Mouse (Mus musculus): Measurements from ENCODE around the gene Hesx1. TPM values are rescaled to one million over a fixed set of nuclear protein-coding genes. Genes with fewer than 3 reads are reported as not detected.

The Hesx1 gene
- polyA plus RNA-seq, 1 experiment from 2014 or later = not detected

GRCm38 (mm10) chr14:26971106-26971789, 23.0 kb upstream of the Hesx1 start, which contains the start of gene Appl1:
Gene Appl1, minus strand, starts transcription at chr14:26971232.
- WGBS = 22% methylated on average over 10 of the region's 10 CpGs
- TF ChIP-seq CTCF (IDR thresholded peaks at IDR 0.05) = no peak
- TF ChIP-seq EP300 (IDR thresholded peaks at IDR 0.05) = no peak
- Histone ChIP-seq H3K9ac (replicated peaks; ENCODE audit: low read depth) (peak within 1 kb of the TSS; percentile 91), H3K9me3 (ENCODE audit: low read length) (no peaks in the 10 kb centered on the region), H3K4me3 (ENCODE audit: low read depth, low read length) (peak within 1 kb of the TSS; percentile 88), H3K27ac (ENCODE audit: low read length) (peak within 1 kb of the TSS; percentile 87), H3K36me3 (ENCODE audit: insufficient read depth, low read length) (no peaks in the 10 kb centered on the region), H3K4me1 (ENCODE audit: insufficient read depth, low read depth, low read length) (no peaks in the 10 kb centered on the region), H3K4me2 (replicated peaks; ENCODE audit: low read depth, low read length) (peak within 1 kb of the TSS; percentile 60), H3K27me3 (replicated peaks; ENCODE audit: insufficient read depth, low read length) (no peaks in the 10 kb centered on the region)
- ATAC-seq = no peak
- peak; percentile 36 for DNase-seq (ENCODE audit: low spot score)

- Histone ChIP-seq H3K4me1 (ENCODE audit: insufficient read depth, low read depth, low read length) (no peaks in the 10 kb centered on the region), H3K27me3 (replicated peaks; ENCODE audit: insufficient read depth, low read length) (no peaks in the 10 kb centered on the region), H3K9me3 (ENCODE audit: low read length) (no peaks in the 10 kb centered on the region), H3K36me3 (ENCODE audit: insufficient read depth, low read length) (no peaks in the 10 kb centered on the region), H3K27ac (ENCODE audit: low read length) (no peak overlapping the region), H3K4me2 (replicated peaks; ENCODE audit: low read depth, low read length) (no peak overlapping the region), H3K9ac (replicated peaks; ENCODE audit: low read depth) (no peak overlapping the region), H3K4me3 (ENCODE audit: low read depth, low read length) (no peak overlapping the region)
- WGBS = 67% methylated on average over 2 of the region's 2 CpGs
- no peak for TF ChIP-seq EP300 (IDR thresholded peaks at IDR 0.05)
- peak; percentile 23 for TF ChIP-seq CTCF (IDR thresholded peaks at IDR 0.05)
- ATAC-seq (no peak), DNase-seq (ENCODE audit: low spot score) (no peak)
Observed at GRCm38 (mm10) chr14:26973089-26973488, 21.1 kb upstream of the Hesx1 start.

- Histone ChIP-seq H3K27ac (ENCODE audit: low read length) (no peak overlapping the region), H3K4me1 (ENCODE audit: insufficient read depth, low read depth, low read length) (no peaks in the 10 kb centered on the region), H3K36me3 (ENCODE audit: insufficient read depth, low read length) (no peaks in the 10 kb centered on the region), H3K27me3 (replicated peaks; ENCODE audit: insufficient read depth, low read length) (no peaks in the 10 kb centered on the region), H3K4me3 (ENCODE audit: low read depth, low read length) (no peak overlapping the region), H3K9me3 (ENCODE audit: low read length) (no peaks in the 10 kb centered on the region), H3K9ac (replicated peaks; ENCODE audit: low read depth) (no peak overlapping the region), H3K4me2 (replicated peaks; ENCODE audit: low read depth, low read length) (no peak overlapping the region)
- no peak for DNase-seq (ENCODE audit: low spot score)
- WGBS = 80% methylated on average over 3 of the region's 3 CpGs
- TF ChIP-seq EP300 (IDR thresholded peaks at IDR 0.05) = no peak
- TF ChIP-seq CTCF (IDR thresholded peaks at IDR 0.05) = no peak
- no peak for ATAC-seq
Observed at GRCm38 (mm10) chr14:26975490-26975889, 18.7 kb upstream of the Hesx1 start.

GRCm38 (mm10) chr14:26976212-26976611, 18.0 kb upstream of the Hesx1 start:
- TF ChIP-seq CTCF (IDR thresholded peaks at IDR 0.05) (no peak), EP300 (IDR thresholded peaks at IDR 0.05) (no peak)
- Histone ChIP-seq H3K27ac (ENCODE audit: low read length) (no peak overlapping the region), H3K9ac (replicated peaks; ENCODE audit: low read depth) (no peak overlapping the region), H3K27me3 (replicated peaks; ENCODE audit: insufficient read depth, low read length) (no peaks in the 10 kb centered on the region), H3K4me1 (ENCODE audit: insufficient read depth, low read depth, low read length) (no peaks in the 10 kb centered on the region), H3K36me3 (ENCODE audit: insufficient read depth, low read length) (no peaks in the 10 kb centered on the region), H3K4me2 (replicated peaks; ENCODE audit: low read depth, low read length) (no peak overlapping the region), H3K4me3 (ENCODE audit: low read depth, low read length) (no peak overlapping the region), H3K9me3 (ENCODE audit: low read length) (peaks cover 5% of the 10 kb centered on the region; the same call in 1 of the 2 replicates)
- DNase-seq (ENCODE audit: low spot score) (no peak), ATAC-seq (no peak)
- WGBS = 69% methylated on average over 7 of the region's 7 CpGs

GRCm38 (mm10) chr14:26977500-26977899, 16.7 kb upstream of the Hesx1 start:
- WGBS = 42% methylated on average over 2 of the region's 2 CpGs
- H3K27ac ChIP-seq (ENCODE audit: low read length) = no peak overlapping the region
- no peak overlapping the region for H3K9ac ChIP-seq (replicated peaks; ENCODE audit: low read depth)
- H3K36me3 ChIP-seq (ENCODE audit: insufficient read depth, low read length) = no peaks in the 10 kb centered on the region
- H3K4me2 ChIP-seq (replicated peaks; ENCODE audit: low read depth, low read length) = no peak overlapping the region
- no peak overlapping the region for H3K4me3 ChIP-seq (ENCODE audit: low read depth, low read length)
- peaks cover 5% of the 10 kb centered on the region; the same call in 1 of the 2 replicates for H3K9me3 ChIP-seq (ENCODE audit: low read length)
- ATAC-seq = no peak
- no peaks in the 10 kb centered on the region for H3K4me1 ChIP-seq (ENCODE audit: insufficient read depth, low read depth, low read length)
- no peak for TF ChIP-seq CTCF (IDR thresholded peaks at IDR 0.05)
- no peak for TF ChIP-seq EP300 (IDR thresholded peaks at IDR 0.05)
- no peaks in the 10 kb centered on the region for H3K27me3 ChIP-seq (replicated peaks; ENCODE audit: insufficient read depth, low read length)
- DNase-seq (ENCODE audit: low spot score) = no peak

GRCm38 (mm10) chr14:26979808-26980207, 14.4 kb upstream of the Hesx1 start:
- no peak overlapping the region for H3K4me2 ChIP-seq (replicated peaks; ENCODE audit: low read depth, low read length)
- no peak for ATAC-seq
- no peak overlapping the region for H3K4me3 ChIP-seq (ENCODE audit: low read depth, low read length)
- TF ChIP-seq CTCF (IDR thresholded peaks at IDR 0.05) = no peak
- TF ChIP-seq EP300 (IDR thresholded peaks at IDR 0.05) = no peak
- 93% methylated on average over 3 of the region's 3 CpGs for WGBS
- no peaks in the 10 kb centered on the region for H3K4me1 ChIP-seq (ENCODE audit: insufficient read depth, low read depth, low read length)
- no peak overlapping the region for H3K27ac ChIP-seq (ENCODE audit: low read length)
- no peaks in the 10 kb centered on the region for H3K36me3 ChIP-seq (ENCODE audit: insufficient read depth, low read length)
- no peak for DNase-seq (ENCODE audit: low spot score)
- no peaks in the 10 kb centered on the region for H3K27me3 ChIP-seq (replicated peaks; ENCODE audit: insufficient read depth, low read length)
- H3K9ac ChIP-seq (replicated peaks; ENCODE audit: low read depth) = no peak overlapping the region
- peaks cover 5% of the 10 kb centered on the region; the same call in 1 of the 2 replicates for H3K9me3 ChIP-seq (ENCODE audit: low read length)

Data from lung, postnatal 0 days (tissue).